Mouse (Mus musculus) embryo, embryonic 9.5 days (tissue): ENCODE data around the gene Bmpr1b.
A peak's percentile ranks its signal among the peaks of the same experiment; 100 is the strongest.
"Not testable (repeated sequence)": the region's sequence is repeated elsewhere in the genome, so short reads cannot be mapped to it uniquely, and the experiment has no call there.

Experiments used
- DNase-seq: peaks from one replicate; pipeline ENCODE4 v3.0.0-alpha.2; 2017; ENCODE audit errors: extremely low spot score

The Bmpr1b gene

GRCm38 (mm10) chr3:142168863-142169521 lies at the start of gene Bmpr1b:
Gene Bmpr1b, minus strand, starts transcription at chr3:142169425.
- peak; percentile 84 for DNase-seq

GRCm38 (mm10) chr3:142212821-142213220 lies 43.6 kb upstream of the Bmpr1b start:
- DNase-seq, result no peak

GRCm38 (mm10) chr3:142212186-142212585 lies 43.0 kb upstream of the Bmpr1b start:
- DNase-seq, result no peak

- peak; percentile 29 for DNase-seq
These were observed 40.8 kb upstream of the Bmpr1b start for GRCm38 (mm10) chr3:142209981-142210380.

- no peak for DNase-seq
These were observed 39.8 kb upstream of the Bmpr1b start for GRCm38 (mm10) chr3:142209057-142209456.

- no peak for DNase-seq
These were observed 38.3 kb upstream of the Bmpr1b start for GRCm38 (mm10) chr3:142207488-142207887.

GRCm38 (mm10) chr3:142206316-142206715 lies 37.1 kb upstream of the Bmpr1b start:
- no peak for DNase-seq

GRCm38 (mm10) chr3:142196142-142196541 lies 26.9 kb upstream of the Bmpr1b start:
- DNase-seq, result no peak

- not testable (repeated sequence) for DNase-seq
These were observed 22.4 kb upstream of the Bmpr1b start for GRCm38 (mm10) chr3:142191627-142192026.

- DNase-seq, result no peak
These were observed 17.3 kb upstream of the Bmpr1b start for GRCm38 (mm10) chr3:142186551-142186950.

GRCm38 (mm10) chr3:142173996-142174395 lies 4.8 kb upstream of the Bmpr1b start:
- no peak for DNase-seq

- no peak for DNase-seq
These were observed 868 bp downstream of the Bmpr1b start for GRCm38 (mm10) chr3:142168251-142168862.

- DNase-seq, result no peak
These were observed 4.2 kb downstream of the Bmpr1b start for GRCm38 (mm10) chr3:142164981-142165380.

- DNase-seq, result no peak
These were observed 5.3 kb downstream of the Bmpr1b start for GRCm38 (mm10) chr3:142163896-142164295.

GRCm38 (mm10) chr3:142161405-142161804 lies 7.8 kb downstream of the Bmpr1b start:
- DNase-seq, result no peak

- DNase-seq, result no peak
These were observed 17.2 kb downstream of the Bmpr1b start for GRCm38 (mm10) chr3:142151980-142152379.

GRCm38 (mm10) chr3:142138796-142139195 lies 30.4 kb downstream of the Bmpr1b start:
- DNase-seq, result no peak

GRCm38 (mm10) chr3:142126379-142126778 lies 42.8 kb downstream of the Bmpr1b start:
- no peak for DNase-seq

- no peak for DNase-seq
These were observed 43.7 kb downstream of the Bmpr1b start for GRCm38 (mm10) chr3:142125556-142125955.

GRCm38 (mm10) chr3:142124255-142124654 lies 45.0 kb downstream of the Bmpr1b start:
- no peak for DNase-seq

- no peak for DNase-seq
These were observed 46.8 kb downstream of the Bmpr1b start for GRCm38 (mm10) chr3:142122376-142122775.

- DNase-seq, result no peak
These were observed 48.4 kb downstream of the Bmpr1b start for GRCm38 (mm10) chr3:142120795-142121194.

GRCm38 (mm10) chr3:142114762-142115316 lies 54.4 kb downstream of the Bmpr1b start:
- no peak for DNase-seq
